Mouse (Mus musculus) CH12.LX (cell line): Measurements from ENCODE around the gene Itgb3. TPM values are rescaled to one million over a fixed set of nuclear protein-coding genes. Genes with fewer than 3 reads are reported as not detected.
A peak's percentile ranks its signal among the peaks of the same experiment; 100 is the strongest.

Experiments used
- DNase-seq: peaks from one replicate; pipeline ENCODE4 v3.0.0-alpha.2; 2013; ENCODE audit errors: extremely low read depth
- H3K27ac ChIP-seq: 2 replicates; pipeline ENCODE4 v1.5.1; 2012; ENCODE audit warnings: low read depth, mild to moderate bottlenecking, control low read depth, moderate library complexity; ENCODE audit not compliant: insufficient read depth
- H3K27me3 ChIP-seq: replicated peaks from 2 replicates; pipeline ENCODE3; 2012; ENCODE audit warnings: inconsistent platforms
- H3K36me3 ChIP-seq, 2 experiments: replicated peaks in 1 of 2; 2 replicates each; pipeline versions ENCODE3 to v1.6.1; 2012; ENCODE audit warnings: inconsistent platforms in 1 of 2, low read length in 1 of 2, mild to moderate bottlenecking in 1 of 2, mixed read lengths in 1 of 2, moderate library complexity in 1 of 2; ENCODE audit not compliant: control insufficient read depth in 1 of 2, insufficient read depth in 1 of 2
- H3K4me1 ChIP-seq, 2 experiments: 2 replicates each; pipeline ENCODE4 v1.6.1; 2012; ENCODE audit warnings: inconsistent platforms in 1 of 2, moderate library complexity in 1 of 2; ENCODE audit not compliant: insufficient read depth in 2 of 2, control insufficient read depth in 1 of 2
- H3K4me2 ChIP-seq: 2 replicates; pipeline ENCODE4 v1.6.1; 2012; ENCODE audit warnings: low read depth, mild to moderate bottlenecking, control low read depth; ENCODE audit not compliant: poor library complexity, insufficient read depth, severe bottlenecking
- H3K4me3 ChIP-seq, 3 experiments: fragments of 150-350 bp in 1 of 3; sonication (generic) in 1 of 3; replicated peaks in 1 of 3; 2 replicates each; pipeline versions ENCODE3 to v1.5.1; 2011 to 2012; ENCODE audit warnings: low read depth in 2 of 3, low read length in 2 of 3, mild to moderate bottlenecking in 2 of 3, moderate library complexity in 2 of 3, control low read depth in 1 of 3, improper control_type of control experiment in 1 of 3, inconsistent platforms in 1 of 3, mixed read lengths in 1 of 3; ENCODE audit not compliant: poor library complexity in 1 of 3
- H3K79me2 ChIP-seq: replicated peaks from 2 replicates; pipeline ENCODE4 v1.6.1; 2012; ENCODE audit warnings: mild to moderate bottlenecking, moderate library complexity; ENCODE audit not compliant: control insufficient read depth, poor library complexity, insufficient read depth, severe bottlenecking; ENCODE audit errors: extremely low read depth
- H3K9ac ChIP-seq: 2 replicates; pipeline ENCODE4 v1.6.1; 2012; ENCODE audit warnings: low read depth, mild to moderate bottlenecking, control low read depth, moderate library complexity; ENCODE audit not compliant: insufficient read depth
- H3K9me3 ChIP-seq: replicated peaks from 2 replicates; pipeline ENCODE3; 2012; ENCODE audit warnings: low read length, inconsistent platforms, mixed read lengths
- BHLHE40 ChIP-seq: IDR thresholded peaks from 2 replicates; pipeline ENCODE4 v1.6.1; 2011; ENCODE audit warnings: mild to moderate bottlenecking, low read depth, low read length, improper control_type of control experiment
- CHD1 ChIP-seq: IDR thresholded peaks from 2 replicates; pipeline ENCODE4 v1.6.1; 2012; ENCODE audit warnings: low read depth, low read length, improper control_type of control experiment, inconsistent platforms
- CHD2 ChIP-seq: IDR thresholded peaks from 2 replicates; pipeline ENCODE4 v1.6.1; 2011; ENCODE audit warnings: low read length, improper control_type of control experiment
- CTCF ChIP-seq, 2 experiments: IDR thresholded peaks in 1 of 2; conservative IDR thresholded peaks in 1 of 2; 2 replicates each; pipeline ENCODE4 v1.5.1; 2011 to 2012; ENCODE audit warnings: low read depth in 2 of 2, low read length in 2 of 2, improper control_type of control experiment in 1 of 2, inconsistent platforms in 1 of 2, mild to moderate bottlenecking in 1 of 2, moderate library complexity in 1 of 2
- ELF1 ChIP-seq: IDR thresholded peaks from 2 replicates; pipeline ENCODE4 v1.6.1; 2014; ENCODE audit warnings: low read depth, mild to moderate bottlenecking, inconsistent platforms, low read length, improper control_type of control experiment
- EP300 ChIP-seq: IDR thresholded peaks from 2 replicates; pipeline ENCODE4 v1.6.1; 2011; ENCODE audit warnings: low read length, improper control_type of control experiment
- HCFC1 ChIP-seq: IDR thresholded peaks from 2 replicates; pipeline ENCODE4 v1.6.1; 2012; ENCODE audit warnings: low read depth, mild to moderate bottlenecking, inconsistent platforms, low read length, improper control_type of control experiment
- JUN ChIP-seq: IDR thresholded peaks from 2 replicates; pipeline ENCODE4 v1.6.1; 2011; ENCODE audit warnings: low read depth, mild to moderate bottlenecking, low read length, improper control_type of control experiment, moderate library complexity; ENCODE audit not compliant: insufficient read depth
- MAFK ChIP-seq: IDR thresholded peaks from 2 replicates; pipeline ENCODE4 v1.6.1; 2011; ENCODE audit warnings: low read length, improper control_type of control experiment; ENCODE audit not compliant: insufficient replicate concordance
- MAX ChIP-seq: IDR thresholded peaks from 2 replicates; pipeline ENCODE4 v1.6.1; 2011; ENCODE audit warnings: low read length, improper control_type of control experiment
- MAZ ChIP-seq: IDR thresholded peaks from 2 replicates; pipeline ENCODE4 v1.6.1; 2012; ENCODE audit warnings: low read depth, mild to moderate bottlenecking, inconsistent platforms, low read length, improper control_type of control experiment, moderate library complexity
- MEF2A ChIP-seq: IDR thresholded peaks from 2 replicates; pipeline ENCODE4 v1.6.1; 2014; ENCODE audit warnings: low read depth, mild to moderate bottlenecking, inconsistent platforms, low read length, improper control_type of control experiment, borderline replicate concordance
- NRF1 ChIP-seq: IDR thresholded peaks from 2 replicates; pipeline ENCODE4 v1.6.1; 2014; ENCODE audit warnings: low read depth, mild to moderate bottlenecking, inconsistent platforms, low read length, improper control_type of control experiment, moderate library complexity
- RCOR1 ChIP-seq: conservative IDR thresholded peaks from 2 replicates; pipeline ENCODE4 v1.6.1; 2012; ENCODE audit warnings: low read depth, mild to moderate bottlenecking, inconsistent platforms, low read length, improper control_type of control experiment
- TCF12 ChIP-seq: IDR thresholded peaks from 2 replicates; pipeline ENCODE4 v1.6.1; 2014; ENCODE audit warnings: low read depth, mild to moderate bottlenecking, inconsistent platforms, low read length, improper control_type of control experiment
- UBTF ChIP-seq: IDR thresholded peaks from 2 replicates; pipeline ENCODE4 v1.6.1; 2012; ENCODE audit warnings: low read depth, mild to moderate bottlenecking, inconsistent platforms, low read length, improper control_type of control experiment, moderate library complexity
- USF1 ChIP-seq: IDR thresholded peaks from 2 replicates; pipeline ENCODE4 v1.6.1; 2014; ENCODE audit warnings: low read depth, mild to moderate bottlenecking, inconsistent platforms, low read length, improper control_type of control experiment
- ZC3H11A ChIP-seq: IDR thresholded peaks from 2 replicates; pipeline ENCODE4 v1.6.1; 2012; ENCODE audit warnings: low read depth, mild to moderate bottlenecking, inconsistent platforms, low read length, improper control_type of control experiment
- ZKSCAN1 ChIP-seq: IDR thresholded peaks from 2 replicates; pipeline ENCODE4 v1.6.1; 2012; ENCODE audit warnings: low read depth, inconsistent platforms, low read length, improper control_type of control experiment, borderline replicate concordance
- dilution Hi-C: fragments of 300-500 bp; cut with MboI; formaldehyde crosslinking; loops from 2 replicates; pipeline ENCODE4 v1.14.3; 2020; ENCODE audit warnings: low sequenced_read_pairs; ENCODE audit not compliant: extremely low pct_unique_long_range_greater_than_20kb, extremely low pct_ligation_motif_present
- in situ Hi-C: fragments of 300-500 bp; cut with MboI; formaldehyde crosslinking; loops from 3 replicates; pipeline ENCODE4 v1.14.3; 2019; ENCODE audit warnings: low sequenced_read_pairs, low pct_ligation_motif_present, low pct_unique_long_range_greater_than_20kb, mixed read lengths
- polyA plus RNA-seq: library from polyadenylated mRNA; unstranded; fragments of >175 nt; gene quantifications from 2 replicates; pipeline ENCODE4 v1.2.1, GENCODE M21; 2012; ENCODE audit warnings: low read depth; ENCODE audit not compliant: insufficient read length
- total RNA-seq, 2 experiments: library from RNA; depleted of rRNA; stranded (reverse); fragments of 300-350 nt in 1 of 2; fragments of >200 nt in 1 of 2; gene quantifications; 2 replicates each; pipeline ENCODE4 v1.2.3; 2012 to 2014

The Itgb3 gene
- total and polyA plus RNA-seq, 3 experiments: 2.9 to 11.0 (median 3.0) TPM

GRCm38 (mm10) chr11:104558065-104558464 is 49.7 kb upstream of the Itgb3 start:
- no peak for TF ChIP-seq CTCF (conservative IDR thresholded peaks at IDR 0.05 in 1 of 2, IDR thresholded peaks at IDR 0.05 in 1 of 2; ENCODE audit: low read depth in 2 of 2, low read length in 2 of 2)
- TF ChIP-seq TCF12: no peak
- TF ChIP-seq HCFC1: no peak
- TF ChIP-seq EP300: no peak
- TF ChIP-seq MAFK: no peak
- no peak for TF ChIP-seq NRF1
- no peak for TF ChIP-seq ELF1
- TF ChIP-seq MAX: no peak
- no peak for TF ChIP-seq ZC3H11A
- no peak for TF ChIP-seq MEF2A
- no peak for TF ChIP-seq MAZ
- TF ChIP-seq UBTF: no peak
- TF ChIP-seq RCOR1: no peak
- no peak for TF ChIP-seq USF1
- TF ChIP-seq JUN: no peak
- TF ChIP-seq CHD1: no peak
- no peak for TF ChIP-seq ZKSCAN1
- in situ Hi-C loops: no loop called here

GRCm38 (mm10) chr11:104558651-104559403 is 49.0 kb upstream of the Itgb3 start:
- no peaks in the 10 kb centered on the region for H3K36me3 ChIP-seq
- no peak overlapping the region for H3K27ac ChIP-seq
- H3K27me3 ChIP-seq: no peaks in the 10 kb centered on the region
- in situ Hi-C loops (no loop called here), dilution Hi-C loops (no loop called here)
- TF ChIP-seq BHLHE40 (no peak), CHD2 (peak; percentile 51; the same call in 1 of the 2 replicates), HCFC1 (no peak)
- H3K4me2 ChIP-seq: no peak overlapping the region
- H3K9me3 ChIP-seq: peaks cover 2% of the 10 kb centered on the region
- H3K4me1 ChIP-seq: peaks cover 2 to 8% of the 10 kb centered on the region in 2 experiments; a peak in 2 of 4 replicates
- no peak overlapping the region for H3K4me3 ChIP-seq
- no peaks in the 10 kb centered on the region for H3K79me2 ChIP-seq
- DNase-seq: no peak
- no peak overlapping the region for H3K9ac ChIP-seq

More at GRCm38 (mm10) chr11:104558065-104558464, 49.7 kb upstream of the Itgb3 start:
- Histone ChIP-seq H3K79me2 (no peaks in the 10 kb centered on the region), H3K27me3 (no peaks in the 10 kb centered on the region), H3K9ac (no peak overlapping the region), H3K36me3 (no peaks in the 10 kb centered on the region), H3K9me3 (peaks cover 2% of the 10 kb centered on the region), H3K4me2 (no peak overlapping the region), H3K27ac (no peak overlapping the region), H3K4me3 (no peak overlapping the region), H3K4me1 (peaks cover 0 to 8% of the 10 kb centered on the region in 2 experiments; a peak in 1 of 4 replicates)
- no peak for DNase-seq
- dilution Hi-C loops: no loop called here
